Mouse (Mus musculus) limb, embryonic 11.5 days (tissue): ENCODE data around the gene Adamtsl5. TPM values are rescaled to one million over a fixed set of nuclear protein-coding genes. Genes with fewer than 3 reads are reported as not detected.
A peak's percentile ranks its signal among the peaks of the same experiment; 100 is the strongest.

Experiments used
- ATAC-seq: fragments of 200-750 bp; cut with Nextera tagmentation; 2 replicates; pipeline ENCODE4 v1.8.0; 2017; ENCODE audit warnings: low read depth; ENCODE audit not compliant: insufficient number of reproducible peaks, low FRiP score, low TSS enrichment
- DNase-seq: peaks from one replicate; pipeline ENCODE4 v3.0.0-alpha.2; 2015; ENCODE audit warnings: low spot score
- H3K27ac ChIP-seq: fragments of 300-500 bp; sonication (generic); replicated peaks from 2 replicates; pipeline ENCODE4 v1.5.1; 2014; ENCODE audit warnings: low read depth, mild to moderate bottlenecking, low read length
- H3K27me3 ChIP-seq: fragments of 300-500 bp; sonication (generic); 2 replicates; pipeline ENCODE4 v1.6.1; 2014; ENCODE audit warnings: mild to moderate bottlenecking, low read length, mixed read lengths; ENCODE audit not compliant: control insufficient read depth, insufficient read depth
- H3K36me3 ChIP-seq: fragments of 300-500 bp; sonication (generic); 2 replicates; pipeline ENCODE4 v1.6.1; 2014; ENCODE audit warnings: mild to moderate bottlenecking, low read length, moderate library complexity, mixed read lengths; ENCODE audit not compliant: control insufficient read depth, insufficient read depth
- H3K4me1 ChIP-seq: fragments of 300-500 bp; sonication (generic); 2 replicates; pipeline ENCODE4 v1.6.1; 2014; ENCODE audit warnings: low read length, mixed read lengths; ENCODE audit not compliant: control insufficient read depth, insufficient read depth
- H3K4me2 ChIP-seq: fragments of 300-500 bp; sonication (generic); 2 replicates; pipeline ENCODE4 v1.6.1; 2014; ENCODE audit warnings: low read depth, mild to moderate bottlenecking, moderate library complexity; ENCODE audit not compliant: severe bottlenecking
- H3K4me3 ChIP-seq: fragments of 300-500 bp; sonication (generic); 2 replicates; pipeline ENCODE4 v1.5.1; 2014; ENCODE audit warnings: low read depth, low read length
- H3K9ac ChIP-seq: fragments of 300-500 bp; sonication (generic); 2 replicates; pipeline ENCODE4 v1.6.1; 2014; ENCODE audit warnings: mild to moderate bottlenecking, low read length
- H3K9me3 ChIP-seq: fragments of 300-500 bp; sonication (generic); 2 replicates; pipeline ENCODE4 v1.6.1; 2016; ENCODE audit warnings: low read length; ENCODE audit not compliant: control insufficient read depth
- WGBS: fragments of 180-500 bp; shearing (Covaris S2); extraction: QIAGEN DNeasy Blood & Tissue Kit; methylation state at CpG from one replicate; pipeline ENCODE4 v1.1.7; 2014; 5-methylcytosine and 5-hydroxymethylcytosine counted together
- polyA plus RNA-seq: library from polyadenylated mRNA; unstranded; fragments of >200 nt; fragmentation: Nextera tagmentation; extraction: Ambion mirVana; gene quantifications from 2 replicates; pipeline ENCODE4 v1.2.1, GENCODE M21; 2014

The Adamtsl5 gene
- polyA plus RNA-seq, 1 experiment from 2014 or later, result 0.28 TPM

GRCm38 (mm10) chr10:80300672-80301181, 47.5 kb downstream of the Adamtsl5 start:
- H3K27me3 ChIP-seq, result peaks cover 63% of the 10 kb centered on the region
- H3K4me1 ChIP-seq, result peaks cover 13% of the 10 kb centered on the region
- no peak overlapping the region for H3K27ac ChIP-seq
- no peaks in the 10 kb centered on the region for H3K36me3 ChIP-seq
- H3K9me3 ChIP-seq, result no peaks in the 10 kb centered on the region
- no peak overlapping the region for H3K4me3 ChIP-seq
- WGBS, result 26% methylated on average over 11 of the region's 11 CpGs
- H3K4me2 ChIP-seq, result no peak overlapping the region
- ATAC-seq, result no peak
- no peak for DNase-seq
- no peak overlapping the region for H3K9ac ChIP-seq

- DNase-seq (no peak), ATAC-seq (no peak)
- H3K36me3 ChIP-seq, result no peaks in the 10 kb centered on the region
- no peak overlapping the region for H3K9ac ChIP-seq
- H3K4me1 ChIP-seq, result peaks cover 21% of the 10 kb centered on the region
- H3K9me3 ChIP-seq, result no peaks in the 10 kb centered on the region
- no peak overlapping the region for H3K27ac ChIP-seq
- peaks cover 54% of the 10 kb centered on the region for H3K27me3 ChIP-seq
- peak overlapping the region; percentile 40; the same call in 1 of the 2 replicates for H3K4me3 ChIP-seq
- 49% methylated on average over 10 of the region's 10 CpGs for WGBS
- peak overlapping the region; percentile 63; the same call in 1 of the 2 replicates for H3K4me2 ChIP-seq
Measured at GRCm38 (mm10) chr10:80299824-80300223, 48.4 kb downstream of the Adamtsl5 start.

GRCm38 (mm10) chr10:80299301-80299700, 48.9 kb downstream of the Adamtsl5 start:
- H3K36me3 ChIP-seq, result peaks cover 3% of the 10 kb centered on the region; the same call in 1 of the 2 replicates
- ATAC-seq (no peak), DNase-seq (no peak)
- no peaks in the 10 kb centered on the region for H3K9me3 ChIP-seq
- H3K9ac ChIP-seq, result peak overlapping the region; percentile 53
- H3K4me1 ChIP-seq, result peaks cover 21% of the 10 kb centered on the region
- H3K27me3 ChIP-seq, result peaks cover 49% of the 10 kb centered on the region
- peak overlapping the region; percentile 40 for H3K4me3 ChIP-seq
- peak overlapping the region; percentile 63 for H3K4me2 ChIP-seq
- 6% methylated on average over 15 of the region's 15 CpGs for WGBS
- no peak overlapping the region for H3K27ac ChIP-seq

- H3K27ac ChIP-seq, result no peak overlapping the region
Measured at GRCm38 (mm10) chr10:80298571-80299281, 49.5 kb downstream of the Adamtsl5 start.

GRCm38 (mm10) chr10:80297526-80298133, 50.6 kb downstream of the Adamtsl5 start:
- Histone ChIP-seq H3K27me3 (peaks cover 43% of the 10 kb centered on the region), H3K27ac (no peak overlapping the region), H3K9me3 (no peaks in the 10 kb centered on the region), H3K4me2 (no peak overlapping the region), H3K4me1 (peaks cover 29% of the 10 kb centered on the region), H3K9ac (no peak overlapping the region), H3K4me3 (no peak overlapping the region), H3K36me3 (peaks cover 14% of the 10 kb centered on the region; the same call in 1 of the 2 replicates)
- DNase-seq (no peak), ATAC-seq (no peak)
- 74% methylated on average over 8 of the region's 8 CpGs for WGBS

More at GRCm38 (mm10) chr10:80298571-80299281, 49.5 kb downstream of the Adamtsl5 start:
- H3K36me3 ChIP-seq, result peaks cover 7% of the 10 kb centered on the region; the same call in 1 of the 2 replicates
- peak overlapping the region; percentile 53 for H3K9ac ChIP-seq
- H3K4me3 ChIP-seq, result peak overlapping the region; percentile 40
- ATAC-seq (peak; percentile 65; the same call in 1 of the 2 replicates), DNase-seq (peak; percentile 88)
- H3K9me3 ChIP-seq, result no peaks in the 10 kb centered on the region
- peaks cover 21% of the 10 kb centered on the region for H3K4me1 ChIP-seq
- H3K27me3 ChIP-seq, result peaks cover 47% of the 10 kb centered on the region
- H3K4me2 ChIP-seq, result peak overlapping the region; percentile 63
- WGBS, result 5% methylated on average over 26 of the region's 26 CpGs

- no peak overlapping the region; the same call in 1 of the 2 replicates for H3K4me2 ChIP-seq
- H3K4me1 ChIP-seq, result peaks cover 29% of the 10 kb centered on the region
- no peak overlapping the region for H3K27ac ChIP-seq
- DNase-seq, result no peak
- ATAC-seq, result no peak
- H3K9me3 ChIP-seq, result no peaks in the 10 kb centered on the region
- H3K4me3 ChIP-seq, result no peak overlapping the region
- peaks cover 14% of the 10 kb centered on the region; the same call in 1 of the 2 replicates for H3K36me3 ChIP-seq
- 0 out of 2 replicates have a peak overlapping the region, but pooled peaks have one; percentile 22 for H3K9ac ChIP-seq
- WGBS, result 80% methylated on average over 5 of the region's 5 CpGs
- H3K27me3 ChIP-seq, result peaks cover 39% of the 10 kb centered on the region
Measured at GRCm38 (mm10) chr10:80296824-80297223, 51.4 kb downstream of the Adamtsl5 start.

GRCm38 (mm10) chr10:80295618-80296425, 52.4 kb downstream of the Adamtsl5 start, which contains the start of gene Apc2:
Apc2 (plus strand) TSS chr10:80295977.
- Histone ChIP-seq H3K4me2 (peak within 1 kb of the TSS; percentile 73), H3K9ac (peak within 1 kb of the TSS; percentile 43; the same call in 1 of the 2 replicates), H3K27ac (peak within 1 kb of the TSS; percentile 36; the same call in 1 of the 2 replicates), H3K4me1 (peaks cover 29% of the 10 kb centered on the region), H3K9me3 (no peaks in the 10 kb centered on the region), H3K36me3 (peaks cover 14% of the 10 kb centered on the region; the same call in 1 of the 2 replicates), H3K4me3 (peak within 1 kb of the TSS; percentile 34), H3K27me3 (peaks cover 30% of the 10 kb centered on the region)
- 1% methylated on average over 26 of the region's 26 CpGs for WGBS
- DNase-seq (peak; percentile 73), ATAC-seq (no peak)
